Mouse (Mus musculus) MEL-GATA-1-ER (cell line): Measurements from ENCODE around the gene Lgr4.

ENCODE experiments used
- DNase-seq: peaks from one replicate; pipeline ENCODE4 v3.0.0-alpha.2; 2012; ENCODE audit warnings: low read depth; ENCODE audit errors: extremely low read depth

The Lgr4 gene

GRCm38 (mm10) chr2:109949519-109949918, 32.1 kb downstream of the Lgr4 start:
- no peak for DNase-seq

- DNase-seq = no peak
These were observed 32.9 kb downstream of the Lgr4 start for GRCm38 (mm10) chr2:109950311-109950710.

- DNase-seq = no peak
These were observed 33.6 kb downstream of the Lgr4 start for GRCm38 (mm10) chr2:109951050-109951449.

- no peak for DNase-seq
These were observed 35.7 kb downstream of the Lgr4 start for GRCm38 (mm10) chr2:109953048-109953717.

- no peak for DNase-seq
These were observed 36.4 kb downstream of the Lgr4 start for GRCm38 (mm10) chr2:109953893-109954292.

- no peak for DNase-seq
These were observed 37.6 kb downstream of the Lgr4 start for GRCm38 (mm10) chr2:109955060-109955459.

- no peak for DNase-seq
These were observed 38.5 kb downstream of the Lgr4 start for GRCm38 (mm10) chr2:109955910-109956309.

GRCm38 (mm10) chr2:109956785-109957184, 39.3 kb downstream of the Lgr4 start:
- no peak for DNase-seq

GRCm38 (mm10) chr2:109958692-109959406, 41.4 kb downstream of the Lgr4 start:
- DNase-seq = peak; percentile 23

- DNase-seq = no peak
These were observed 42.1 kb downstream of the Lgr4 start for GRCm38 (mm10) chr2:109959407-109960075.

GRCm38 (mm10) chr2:109960246-109960645, 42.8 kb downstream of the Lgr4 start:
- DNase-seq = no peak

GRCm38 (mm10) chr2:109961174-109961573, 43.7 kb downstream of the Lgr4 start:
- DNase-seq = no peak

GRCm38 (mm10) chr2:109963591-109964258, 46.3 kb downstream of the Lgr4 start:
- DNase-seq = no peak

- DNase-seq = no peak
These were observed 48.4 kb downstream of the Lgr4 start for GRCm38 (mm10) chr2:109965753-109966420.

GRCm38 (mm10) chr2:109966863-109967262, 49.4 kb downstream of the Lgr4 start:
- no peak for DNase-seq

GRCm38 (mm10) chr2:109969381-109969780, 51.9 kb downstream of the Lgr4 start:
- no peak for DNase-seq

GRCm38 (mm10) chr2:109969926-109970532, 52.6 kb downstream of the Lgr4 start:
- DNase-seq = no peak

- DNase-seq = no peak
These were observed 53.4 kb downstream of the Lgr4 start for GRCm38 (mm10) chr2:109970744-109971410.

- DNase-seq = no peak
These were observed 54.9 kb downstream of the Lgr4 start for GRCm38 (mm10) chr2:109972310-109972709.

- no peak for DNase-seq
These were observed 55.5 kb downstream of the Lgr4 start for GRCm38 (mm10) chr2:109972922-109973321.
